Mouse (Mus musculus): ENCODE data around the gene Oat. TPM values are rescaled to one million over a fixed set of nuclear protein-coding genes. Genes with fewer than 3 reads are reported as not detected.
A peak's percentile ranks its signal among the peaks of the same experiment; 100 is the strongest.

Oat gene
- total and polyA plus RNA-seq, 2 experiments from 2014 or later = 97.4 to 103 TPM

DNA sequence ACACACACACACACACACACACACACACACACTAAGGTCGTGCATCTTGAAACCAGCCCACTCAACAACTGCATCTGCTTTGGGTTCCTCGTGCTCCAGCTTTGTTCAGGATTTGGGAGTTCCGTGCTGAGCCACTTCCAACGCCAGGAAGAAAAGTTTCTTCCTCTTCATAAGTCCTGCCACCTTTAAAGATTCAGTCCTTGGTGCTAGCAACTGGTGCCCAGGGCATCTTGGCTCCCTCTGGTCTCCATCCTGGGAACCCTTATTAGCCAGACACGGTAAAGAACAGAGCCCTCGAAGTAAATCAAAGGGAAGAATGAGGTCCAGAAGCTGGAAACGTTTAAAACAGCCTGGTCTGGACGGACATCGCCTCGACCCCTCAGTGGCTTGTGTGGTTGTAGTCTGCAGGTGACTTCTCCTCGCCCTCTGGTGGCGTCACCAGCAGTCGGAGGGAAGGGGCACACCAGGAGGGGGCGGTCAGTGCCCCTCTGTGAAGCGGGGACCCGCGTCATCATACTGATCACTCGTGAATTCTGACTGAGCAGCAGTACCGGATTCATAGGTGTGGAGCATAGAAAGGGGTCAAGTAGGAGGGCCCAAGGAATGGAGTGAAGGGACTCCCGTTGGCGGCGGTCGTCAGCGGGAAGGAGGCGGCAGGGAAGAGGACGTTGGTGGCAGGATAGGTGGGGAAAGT, 20.5 kb upstream of the Oat start:
- DNase-seq (ENCODE audit: low spot score) (no peak), ATAC-seq (ENCODE audit: low FRiP score) (no peak)
- peak overlapping the region; percentile 37 for H3K4me3 ChIP-seq (ENCODE audit: low read depth, low read length)
- H3K4me1 ChIP-seq (ENCODE audit: insufficient read depth, low read length) = no peaks in the 10 kb centered on the region; the same call in none of the 2 replicates
- H3K27ac ChIP-seq (ENCODE audit: low read depth, low read length) = no peak overlapping the region
- H3K27me3 ChIP-seq (ENCODE audit: insufficient read depth, low read length) = peaks cover 57% of the 10 kb centered on the region
- H3K9me3 ChIP-seq (ENCODE audit: low read length) = no peaks in the 10 kb centered on the region
- no peak overlapping the region for H3K9ac ChIP-seq (replicated peaks; ENCODE audit: low read length, poor library complexity, severe bottlenecking)
- H3K4me2 ChIP-seq (ENCODE audit: low read depth, low read length, poor library complexity, severe bottlenecking) = peak overlapping the region; percentile 88
- TF ChIP-seq CTCF (IDR thresholded peaks at IDR 0.05) = peak; percentile 53
- H3K36me3 ChIP-seq (ENCODE audit: insufficient read depth, low read length) = no peaks in the 10 kb centered on the region
- 9% methylated on average over 22 of the region's 26 CpGs for WGBS

DNA sequence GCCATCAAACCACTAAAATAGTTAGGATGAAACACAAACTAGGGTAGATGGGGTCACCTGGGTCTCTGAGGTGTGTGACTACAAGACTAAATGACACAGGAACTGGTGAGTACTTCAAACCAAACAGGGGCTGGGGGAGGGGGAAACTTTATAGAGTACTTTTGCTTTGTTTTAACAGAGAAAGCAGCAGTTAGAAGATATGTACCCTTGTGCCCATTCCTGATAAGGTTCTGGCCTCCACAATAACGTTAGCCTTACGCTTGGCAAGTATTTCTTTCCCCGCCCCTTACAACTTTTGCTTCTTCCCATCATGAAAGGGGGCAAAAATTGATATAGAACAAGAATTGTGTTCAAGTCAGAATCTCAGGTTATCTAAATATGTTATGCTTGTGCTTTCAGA, 19.6 kb upstream of the Oat start:
- Histone ChIP-seq H3K27me3 (ENCODE audit: insufficient read depth, low read length) (peaks cover 49% of the 10 kb centered on the region), H3K27ac (ENCODE audit: low read depth, low read length) (no peak overlapping the region), H3K4me1 (ENCODE audit: insufficient read depth, low read length) (no peaks in the 10 kb centered on the region; the same call in none of the 2 replicates), H3K4me2 (ENCODE audit: low read depth, low read length, poor library complexity, severe bottlenecking) (no peak overlapping the region), H3K9me3 (ENCODE audit: low read length) (no peaks in the 10 kb centered on the region), H3K9ac (replicated peaks; ENCODE audit: low read length, poor library complexity, severe bottlenecking) (no peak overlapping the region), H3K36me3 (ENCODE audit: insufficient read depth, low read length) (no peaks in the 10 kb centered on the region), H3K4me3 (ENCODE audit: low read depth, low read length) (no peak overlapping the region)
- 90% methylated on average over 3 of the region's 3 CpGs for WGBS
- ATAC-seq (ENCODE audit: low FRiP score) = no peak
- TF ChIP-seq CTCF (IDR thresholded peaks at IDR 0.05) = no peak
- DNase-seq (ENCODE audit: low spot score) = no peak

DNA sequence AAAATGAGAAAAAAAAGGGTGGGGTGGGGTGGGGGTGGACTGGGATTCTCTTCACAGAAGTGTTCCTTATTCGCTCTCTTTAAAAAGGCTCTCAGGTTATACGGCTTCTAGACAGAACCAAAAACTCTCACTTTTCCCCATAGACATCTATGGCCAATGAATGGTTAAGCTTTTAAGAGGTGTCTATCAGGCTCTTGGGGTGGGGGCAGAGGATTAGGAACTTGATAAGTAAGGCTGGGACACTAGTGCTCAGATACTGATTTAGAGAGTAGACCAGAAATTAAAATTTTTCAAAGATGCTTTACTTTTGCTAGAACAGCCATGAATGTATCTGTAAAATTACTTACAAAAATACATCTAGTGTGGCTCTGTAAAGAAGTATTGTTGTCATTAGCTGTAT, 18.1 kb upstream of the Oat start:
- WGBS = 96% methylated on average over 2 of the region's 2 CpGs

DNA sequence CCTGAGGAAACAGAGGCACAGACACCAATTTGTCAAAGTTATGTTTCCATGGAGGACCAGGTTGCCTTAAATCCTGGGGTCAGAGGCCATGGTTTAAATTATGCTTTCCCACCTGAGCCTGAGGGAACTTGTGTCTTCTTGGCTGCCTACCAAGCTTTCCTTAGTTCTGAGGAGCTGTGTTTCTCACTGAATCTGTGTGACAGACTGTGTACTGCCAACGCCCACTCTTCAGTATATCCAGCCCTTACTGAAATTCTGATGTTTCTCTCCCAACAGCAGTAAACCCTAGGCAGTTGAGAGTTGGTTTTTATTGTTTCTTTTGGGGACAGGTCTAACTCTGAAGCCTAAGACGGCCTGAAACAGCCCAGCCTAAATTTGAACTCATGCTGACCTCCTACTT, 17.6 kb upstream of the Oat start:
- Histone ChIP-seq H3K4me3 (ENCODE audit: low read depth, low read length) (no peak overlapping the region), H3K9ac (replicated peaks; ENCODE audit: low read length, poor library complexity, severe bottlenecking) (no peak overlapping the region), H3K36me3 (ENCODE audit: insufficient read depth, low read length) (no peaks in the 10 kb centered on the region), H3K4me1 (ENCODE audit: insufficient read depth, low read length) (no peaks in the 10 kb centered on the region; the same call in 1 of the 2 replicates), H3K4me2 (ENCODE audit: low read depth, low read length, poor library complexity, severe bottlenecking) (no peak overlapping the region), H3K27me3 (ENCODE audit: insufficient read depth, low read length) (peaks cover 37% of the 10 kb centered on the region), H3K27ac (ENCODE audit: low read depth, low read length) (no peak overlapping the region), H3K9me3 (ENCODE audit: low read length) (no peaks in the 10 kb centered on the region)
- ATAC-seq (ENCODE audit: low FRiP score) = no peak
- no peak for DNase-seq (ENCODE audit: low spot score)
- 65% methylated on average over 2 of the region's 2 CpGs for WGBS
- no peak for TF ChIP-seq CTCF (IDR thresholded peaks at IDR 0.05)

More for the DNA sequence above, 18.1 kb upstream of the Oat start:
- H3K4me1 ChIP-seq (ENCODE audit: insufficient read depth, low read length) = no peaks in the 10 kb centered on the region; the same call in none of the 2 replicates
- H3K36me3 ChIP-seq (ENCODE audit: insufficient read depth, low read length) = no peaks in the 10 kb centered on the region
- DNase-seq (ENCODE audit: low spot score) (no peak), ATAC-seq (ENCODE audit: low FRiP score) (no peak)
- peaks cover 42% of the 10 kb centered on the region for H3K27me3 ChIP-seq (ENCODE audit: insufficient read depth, low read length)
- no peak for TF ChIP-seq CTCF (IDR thresholded peaks at IDR 0.05)
- H3K4me3 ChIP-seq (ENCODE audit: low read depth, low read length) = no peak overlapping the region
- no peaks in the 10 kb centered on the region for H3K9me3 ChIP-seq (ENCODE audit: low read length)
- H3K4me2 ChIP-seq (ENCODE audit: low read depth, low read length, poor library complexity, severe bottlenecking) = no peak overlapping the region
- H3K27ac ChIP-seq (ENCODE audit: low read depth, low read length) = no peak overlapping the region
- no peak overlapping the region for H3K9ac ChIP-seq (replicated peaks; ENCODE audit: low read length, poor library complexity, severe bottlenecking)

DNA sequence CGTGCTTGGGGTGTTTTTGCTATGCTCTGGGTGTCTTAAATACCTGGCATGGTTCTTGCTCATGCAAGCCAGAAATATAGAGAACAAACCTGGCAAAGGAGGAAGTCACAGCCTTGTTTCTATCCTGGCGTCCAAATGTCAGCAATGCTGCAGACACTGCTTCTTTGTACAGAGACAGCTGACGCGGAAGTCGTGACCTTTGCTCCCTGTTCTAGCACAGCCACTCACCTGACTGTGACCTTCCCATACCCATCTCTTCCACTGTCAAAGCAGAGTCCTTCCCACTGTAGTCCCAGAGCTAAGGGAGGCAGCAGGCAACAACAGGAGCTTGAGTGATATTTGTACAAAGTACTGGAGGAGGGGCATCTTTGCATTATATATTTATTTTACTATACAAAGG, 13.4 kb upstream of the Oat start:
- ATAC-seq (ENCODE audit: low FRiP score) = no peak
- WGBS = 64% methylated on average over 5 of the region's 5 CpGs
- TF ChIP-seq CTCF (IDR thresholded peaks at IDR 0.05) = no peak

DNA sequence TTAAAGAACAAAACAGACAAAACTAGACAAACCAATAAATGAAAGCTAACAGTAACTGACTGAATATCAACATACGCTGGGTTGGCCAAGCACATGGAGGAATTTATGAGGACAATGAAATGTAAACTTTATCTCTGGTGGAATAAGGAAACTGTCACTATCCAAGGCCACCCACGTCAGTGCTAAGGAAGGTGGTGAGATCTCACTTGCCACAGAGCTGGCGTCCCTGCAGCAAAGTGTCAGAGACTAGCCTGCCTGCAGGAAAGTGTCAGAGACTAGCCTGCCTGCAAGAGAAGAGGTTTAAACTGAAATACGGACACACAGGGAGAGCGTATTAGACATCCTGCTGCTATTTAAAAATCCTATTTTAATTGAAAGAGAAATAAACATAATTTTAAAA, 11.0 kb upstream of the Oat start:
- Histone ChIP-seq H3K9me3 (ENCODE audit: low read length) (no peaks in the 10 kb centered on the region), H3K9ac (replicated peaks; ENCODE audit: low read length, poor library complexity, severe bottlenecking) (no peak overlapping the region), H3K27me3 (ENCODE audit: insufficient read depth, low read length) (no peaks in the 10 kb centered on the region), H3K4me2 (ENCODE audit: low read depth, low read length, poor library complexity, severe bottlenecking) (no peak overlapping the region), H3K4me1 (ENCODE audit: insufficient read depth, low read length) (no peaks in the 10 kb centered on the region), H3K4me3 (ENCODE audit: low read depth, low read length) (no peak overlapping the region), H3K27ac (ENCODE audit: low read depth, low read length) (no peak overlapping the region), H3K36me3 (ENCODE audit: insufficient read depth, low read length) (no peaks in the 10 kb centered on the region)
- TF ChIP-seq CTCF (IDR thresholded peaks at IDR 0.05) = no peak
- ATAC-seq (ENCODE audit: low FRiP score) (no peak), DNase-seq (ENCODE audit: low spot score) (no peak)
- WGBS = 79% methylated on average over 5 of the region's 5 CpGs

More for the DNA sequence above, 13.4 kb upstream of the Oat start:
- H3K4me2 ChIP-seq (ENCODE audit: low read depth, low read length, poor library complexity, severe bottlenecking) = no peak overlapping the region
- H3K9ac ChIP-seq (replicated peaks; ENCODE audit: low read length, poor library complexity, severe bottlenecking) = no peak overlapping the region
- H3K4me1 ChIP-seq (ENCODE audit: insufficient read depth, low read length) = no peaks in the 10 kb centered on the region
- H3K27ac ChIP-seq (ENCODE audit: low read depth, low read length) = no peak overlapping the region
- H3K36me3 ChIP-seq (ENCODE audit: insufficient read depth, low read length) = no peaks in the 10 kb centered on the region
- H3K27me3 ChIP-seq (ENCODE audit: insufficient read depth, low read length) = no peaks in the 10 kb centered on the region
- no peak overlapping the region for H3K4me3 ChIP-seq (ENCODE audit: low read depth, low read length)
- H3K9me3 ChIP-seq (ENCODE audit: low read length) = no peaks in the 10 kb centered on the region
- DNase-seq (ENCODE audit: low spot score) = no peak

Data from midbrain, postnatal 0 days (tissue).